Mouse (Mus musculus) liver, embryonic 14.5 days (tissue): ENCODE measurements at regions not wholly inside any gene's neighbourhood (a gene's known extent, or its start where the extent isn't known, plus 50 kb on each side); places are given as distances from the start of the nearest gene placed in this dataset.
"Not testable (repeated sequence)": the region's sequence is repeated elsewhere in the genome, so short reads cannot be mapped to it uniquely, and the experiment has no call there.

Experiments
- CTCF ChIP-seq: IDR thresholded peaks from 2 replicates; pipeline ENCODE4 v1.5.1; 2016; ENCODE audit warnings: antibody characterized with exemption, low read depth, control low read depth
- EP300 ChIP-seq: IDR thresholded peaks from 2 replicates; pipeline ENCODE4 v1.6.1; 2016; ENCODE audit warnings: antibody characterized with exemption, low read depth

DNA sequence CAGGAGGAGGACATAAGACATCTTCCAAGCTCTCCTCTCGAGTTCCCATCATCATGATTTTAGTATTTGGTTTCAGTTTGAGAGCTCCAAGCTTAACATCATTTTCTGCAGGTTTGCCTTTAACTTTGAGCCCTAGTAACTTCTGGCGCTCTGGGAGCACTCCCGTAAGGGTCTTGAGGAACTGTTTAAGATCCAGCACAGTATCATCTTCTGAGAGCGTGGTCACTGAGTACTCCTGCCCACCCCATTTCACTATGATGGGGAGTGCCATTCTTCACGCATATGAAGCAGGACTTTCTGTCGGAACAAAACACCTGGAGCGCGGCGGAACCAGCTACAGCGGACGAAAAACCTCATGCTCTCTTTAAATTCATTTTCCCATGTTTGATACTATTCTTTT, 116.2 kb upstream of the Egfr start:
- TF ChIP-seq CTCF, EP300: not testable (repeated sequence)
